Mouse (Mus musculus) adrenal gland (tissue): ENCODE results near the gene Cacng6.

Source experiments
- intact Hi-C: fragments of 180-260 bp; cut with DNase I; formaldehyde crosslinking; loops from one replicate; pipeline ENCODE4 v1.15.1; 2025

Cacng6 gene

GRCm38 (mm10) chr7:3419941-3420340, 4.1 kb upstream of the Cacng6 start:
- intact Hi-C loops: no loop called here

GRCm38 (mm10) chr7:3420466-3420865, 3.5 kb upstream of the Cacng6 start:
- intact Hi-C loops: no loop called here

DNA sequence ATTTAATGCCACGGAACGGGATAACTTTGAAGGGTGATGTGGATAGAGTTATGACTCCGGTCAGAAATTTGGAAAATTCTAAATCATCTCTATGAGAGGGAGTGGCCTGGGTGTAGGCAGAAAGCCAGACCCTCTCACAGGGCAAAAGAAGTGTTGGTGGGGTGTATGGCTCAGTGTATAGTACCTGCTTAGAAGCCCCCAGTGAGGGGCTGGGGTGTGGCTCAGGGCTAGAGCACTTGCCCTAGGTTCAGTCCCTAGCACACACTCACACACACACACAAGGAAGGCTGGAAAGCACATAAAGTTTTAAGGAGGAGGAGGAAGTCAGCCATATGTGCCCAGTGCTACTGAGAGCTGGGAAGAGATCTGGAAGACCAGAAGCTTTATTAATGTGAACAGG, 2.7 kb upstream of the Cacng6 start:
- intact Hi-C loops: no loop called here

DNA sequence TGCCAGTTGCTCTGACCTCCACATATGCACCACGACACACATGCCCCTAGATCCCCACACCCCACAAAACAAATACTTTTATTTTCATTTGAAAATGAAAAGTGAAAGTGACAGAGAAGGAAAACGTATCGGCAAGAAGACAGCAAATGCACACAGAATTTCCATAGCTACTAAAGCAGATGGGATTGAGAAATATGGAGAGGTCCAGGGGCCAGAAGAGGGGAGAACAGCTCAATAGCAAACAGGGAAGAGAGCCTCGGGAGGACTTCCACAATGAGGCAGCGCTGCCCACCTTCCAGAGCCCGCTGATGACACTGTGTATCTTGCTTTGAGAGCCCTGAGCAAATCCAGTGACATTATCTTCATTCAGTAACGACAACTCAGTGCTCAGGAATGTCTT, 1.9 kb upstream of the Cacng6 start:
- intact Hi-C loops: no loop called here

DNA sequence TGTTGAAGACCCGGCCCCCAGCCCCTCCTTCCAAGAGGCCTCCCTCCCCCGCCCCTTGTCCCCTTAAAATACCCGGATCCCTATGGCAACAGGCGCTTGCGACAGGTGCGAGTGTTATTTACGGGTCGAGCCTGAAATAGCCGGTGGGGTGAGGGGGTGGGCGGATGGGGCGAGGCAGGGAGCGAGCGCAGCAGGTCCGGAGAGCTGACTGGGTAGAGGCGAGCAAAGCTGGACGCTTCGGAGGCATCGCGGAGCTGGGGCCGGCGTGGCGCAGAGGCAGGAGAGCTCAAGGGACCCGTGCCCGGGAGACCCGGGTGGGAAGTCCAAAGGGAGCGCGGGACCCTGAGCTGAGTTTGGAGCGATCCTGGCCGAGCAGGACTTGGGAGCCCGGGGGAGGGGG, 565 bp upstream of the Cacng6 start:
- intact Hi-C loops: no loop called here

DNA sequence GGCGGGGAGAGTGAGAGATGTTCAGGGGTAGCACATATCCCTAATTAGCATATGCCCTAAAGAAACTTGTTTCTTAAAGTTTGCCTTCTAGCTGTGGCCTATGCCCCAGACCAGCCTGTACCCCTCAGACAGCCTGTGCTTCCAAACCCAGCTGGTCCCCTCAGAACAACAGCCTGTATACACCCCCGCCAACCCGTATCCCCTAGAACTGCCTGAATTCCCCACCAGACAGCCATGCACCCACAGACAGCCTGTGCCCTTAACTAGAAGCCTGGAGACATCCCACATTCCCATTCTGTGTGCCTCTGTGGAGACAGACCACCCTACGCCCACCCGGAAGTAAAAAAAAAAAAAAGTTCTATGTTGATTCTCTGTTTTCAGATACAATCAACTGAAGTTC, 1.1 kb downstream of the Cacng6 start:
- intact Hi-C loops: no loop called here

DNA sequence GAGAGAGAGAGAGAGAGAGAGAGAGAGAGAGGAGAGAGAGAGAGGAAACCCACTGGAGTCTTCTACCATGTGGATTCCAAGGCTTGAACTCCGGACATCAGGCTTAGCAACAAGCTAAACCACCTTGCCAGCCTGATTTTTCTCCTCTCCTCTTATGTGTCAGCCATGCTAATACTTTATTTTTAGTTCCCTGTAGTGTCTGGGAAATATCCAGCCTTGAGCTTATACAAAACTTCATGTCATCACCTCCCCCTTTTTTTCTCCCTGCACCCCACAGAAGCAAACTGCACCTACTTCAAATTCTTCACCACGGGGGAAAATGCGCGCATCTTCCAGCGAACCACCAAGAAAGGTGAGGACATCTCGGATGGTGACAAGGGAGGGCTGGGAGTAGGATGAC, 6.2 kb downstream of the Cacng6 start:
- intact Hi-C loops: no loop called here

GRCm38 (mm10) chr7:3432066-3432465, 8.1 kb downstream of the Cacng6 start:
- intact Hi-C loops: no loop called here

DNA sequence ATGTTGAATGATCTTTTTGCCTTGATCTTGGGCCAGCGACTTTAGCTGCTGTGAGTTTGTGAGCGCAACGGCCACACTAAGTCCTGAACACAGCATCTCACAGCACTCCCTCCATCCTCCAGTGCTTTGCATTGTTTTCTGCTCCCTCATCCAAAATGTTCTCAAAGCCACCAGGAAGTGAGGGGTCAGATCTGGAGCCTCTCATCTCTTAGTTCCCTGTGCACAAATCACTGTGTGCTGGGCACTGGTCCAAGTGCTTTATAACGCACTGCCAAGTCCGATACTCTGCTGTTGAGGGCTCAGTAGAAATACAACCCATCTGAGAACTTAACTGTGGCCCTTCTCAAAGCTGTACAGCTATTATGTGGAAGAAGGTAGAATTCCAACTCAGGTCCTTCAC, 13.9 kb downstream of the Cacng6 start:
- intact Hi-C loops: no loop called here

- intact Hi-C loops: loop anchor here (10.0 kb wide), 1 partner anchor 55 kb away; no protein-coding TSS in a partner anchor
Observed at GRCm38 (mm10) chr7:3439984-3440383, 16.0 kb downstream of the Cacng6 start.

DNA sequence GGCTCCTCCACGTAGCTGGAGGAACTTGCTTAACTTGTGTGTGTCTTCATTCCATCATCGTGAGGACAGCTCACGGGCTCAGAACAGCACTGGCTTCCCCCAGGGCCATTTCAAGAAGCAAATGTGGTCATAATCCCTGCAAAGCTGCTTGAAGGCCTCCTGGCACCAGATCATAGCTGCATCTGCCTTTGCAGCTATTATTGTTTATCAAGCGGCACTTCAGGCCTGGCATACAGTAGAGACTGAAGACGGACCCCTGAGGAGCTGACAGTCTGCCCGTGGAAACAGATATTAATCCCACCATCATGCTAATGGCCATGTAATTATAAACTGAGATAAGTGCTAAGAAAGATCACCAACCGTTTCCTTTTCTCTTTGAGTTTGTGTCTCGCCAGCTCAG, 16.5 kb downstream of the Cacng6 start:
- intact Hi-C loops: loop anchor here (10.0 kb wide), 1 partner anchor 56 kb away; no protein-coding TSS in a partner anchor

DNA sequence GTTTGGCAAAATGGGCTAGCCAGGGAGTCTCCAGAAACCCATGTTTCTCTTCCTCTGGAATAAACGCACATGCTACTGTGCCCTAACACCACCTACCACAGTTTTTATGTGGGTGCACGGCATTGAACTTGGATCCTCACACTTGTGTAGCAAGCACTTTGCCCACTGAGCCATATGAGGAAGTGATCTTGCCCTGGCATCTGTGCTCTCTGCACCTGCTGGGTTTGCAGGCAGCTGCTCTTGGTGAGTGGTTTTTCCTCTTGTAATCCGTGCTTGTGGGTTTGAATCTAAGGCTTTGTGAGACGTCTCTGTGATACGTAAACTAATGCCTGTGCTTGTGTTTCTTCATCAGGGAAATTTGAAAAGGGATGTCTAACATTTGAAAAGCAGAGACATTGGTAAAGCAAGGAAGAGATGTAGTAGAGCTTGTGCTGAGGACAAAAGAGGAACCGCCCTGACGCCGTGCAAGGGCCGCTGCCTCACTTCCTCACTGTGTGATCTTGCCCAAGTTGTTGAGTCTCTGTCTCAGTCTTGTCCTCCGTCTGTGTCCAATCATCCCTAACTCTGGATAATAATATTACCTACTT, 18.6 kb downstream of the Cacng6 start:
- intact Hi-C loops: loop anchor here (10.0 kb wide), 1 partner anchor 58 kb away; no protein-coding TSS in a partner anchor

GRCm38 (mm10) chr7:3444678-3445077, 20.7 kb downstream of the Cacng6 start:
- intact Hi-C loops: loop anchor here (10.0 kb wide), 1 partner anchor 60 kb away; no protein-coding TSS in a partner anchor

DNA sequence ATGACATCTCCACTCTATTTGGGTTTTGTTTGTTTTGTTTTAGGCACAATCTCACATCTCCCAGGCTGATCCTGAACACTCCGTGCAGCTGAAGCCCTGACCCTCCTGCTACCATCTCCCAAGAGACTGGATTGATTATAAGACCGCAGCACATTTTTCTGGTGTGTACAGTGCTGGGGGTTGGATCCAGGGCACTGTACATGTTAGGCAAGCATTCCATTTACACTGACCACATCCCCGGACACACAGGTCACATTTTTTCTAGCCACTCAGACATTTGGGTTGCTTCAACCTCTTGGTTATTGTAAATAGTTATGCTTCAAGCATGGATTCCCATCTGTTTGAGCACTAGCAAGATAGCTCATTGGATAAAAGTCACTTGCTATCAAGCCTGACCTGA, 22.6 kb downstream of the Cacng6 start:
- intact Hi-C loops: loop anchor here (2.0 to 10.0 kb wide), 2 partner anchors 62 to 224 kb away; no protein-coding TSS in a partner anchor

DNA sequence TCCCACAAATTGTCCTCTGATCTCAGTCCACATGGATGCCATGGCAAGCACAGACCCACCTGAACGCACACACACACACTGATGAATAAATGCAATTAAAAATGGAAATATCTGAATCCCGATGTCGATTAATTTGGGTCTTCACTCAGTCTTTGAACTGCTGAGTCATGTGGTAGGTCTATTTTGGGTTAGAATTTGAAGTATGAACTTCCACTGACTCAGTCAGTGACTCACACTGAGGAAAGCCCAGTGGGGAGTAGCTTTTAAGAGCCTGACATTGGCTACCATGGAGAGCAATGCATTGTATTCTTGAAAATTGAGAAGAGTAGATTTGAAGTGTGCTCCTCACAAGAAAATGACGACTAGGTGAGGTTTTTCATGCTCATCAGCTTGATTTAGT, 23.0 kb downstream of the Cacng6 start:
- intact Hi-C loops: loop anchor here (2.0 to 10.0 kb wide), 2 partner anchors 62 to 224 kb away; no protein-coding TSS in a partner anchor

- intact Hi-C loops: loop anchor here (2.0 to 10.0 kb wide), 2 partner anchors 64 to 118 kb away; no protein-coding TSS in a partner anchor
Observed at GRCm38 (mm10) chr7:3448737-3449454, 24.9 kb downstream of the Cacng6 start.

DNA sequence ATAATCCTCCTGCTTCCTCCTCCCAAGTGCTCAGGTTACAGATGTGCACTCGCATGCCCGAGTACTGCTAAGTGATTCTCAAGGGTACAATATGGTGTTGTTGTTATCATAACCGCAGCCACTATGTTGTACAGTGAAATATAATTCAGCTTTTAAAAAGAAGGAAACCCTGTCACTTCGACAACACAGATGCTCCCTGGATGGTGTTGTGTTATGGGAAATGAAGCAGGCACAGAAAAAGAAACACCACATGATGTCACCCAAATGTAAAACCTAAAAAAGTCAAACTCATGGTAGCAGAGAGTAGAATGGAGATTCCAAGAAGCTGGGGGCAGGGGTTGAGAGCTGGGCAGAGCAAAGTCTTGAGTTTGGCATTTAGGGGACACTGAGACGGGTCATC, 26.7 kb downstream of the Cacng6 start:
- intact Hi-C loops: no loop called here

- intact Hi-C loops: no loop called here
Observed at GRCm38 (mm10) chr7:3451161-3451560, 27.2 kb downstream of the Cacng6 start.

DNA sequence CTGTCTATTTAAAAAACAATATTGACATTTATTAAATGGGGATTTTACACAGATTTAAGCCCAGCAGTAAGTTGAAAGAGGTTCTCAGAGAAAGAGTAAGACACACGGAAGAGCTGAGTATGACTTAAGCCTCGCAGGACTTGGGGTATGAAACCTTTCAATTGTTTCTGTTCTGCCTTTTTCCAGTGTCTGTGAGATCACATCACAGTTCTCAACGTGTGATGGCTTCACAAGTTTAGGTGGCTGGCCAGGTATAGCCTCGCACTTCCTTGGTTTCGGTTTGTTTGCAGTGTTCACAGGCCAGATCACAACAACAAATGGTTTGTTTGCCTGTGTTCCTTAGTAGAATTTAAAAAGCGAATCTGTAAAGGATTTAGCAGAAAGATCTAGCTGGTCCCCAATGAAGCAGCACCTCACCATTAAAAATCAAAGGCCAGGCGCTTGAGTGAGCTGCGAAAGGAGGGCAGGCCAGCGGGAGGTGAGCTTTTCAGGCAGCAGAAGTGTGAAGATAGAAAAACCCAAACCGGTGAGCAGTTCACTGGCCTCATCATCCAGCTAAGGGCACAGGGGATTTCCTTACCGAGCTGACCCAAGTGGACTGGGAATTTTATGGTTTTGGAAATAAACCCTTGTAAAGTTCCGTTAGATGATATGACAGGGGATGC, 29.0 kb downstream of the Cacng6 start:
- intact Hi-C loops: no loop called here

- intact Hi-C loops: no loop called here
Observed at GRCm38 (mm10) chr7:3453486-3454183, 29.6 kb downstream of the Cacng6 start.

GRCm38 (mm10) chr7:3457111-3457840, 33.3 kb downstream of the Cacng6 start:
- intact Hi-C loops: no loop called here
